Mouse (Mus musculus): ENCODE measurements at regions not wholly inside any gene's neighbourhood (a gene's known extent, or its start where the extent isn't known, plus 50 kb on each side); places are given as distances from the start of the nearest gene placed in this dataset.

DNA sequence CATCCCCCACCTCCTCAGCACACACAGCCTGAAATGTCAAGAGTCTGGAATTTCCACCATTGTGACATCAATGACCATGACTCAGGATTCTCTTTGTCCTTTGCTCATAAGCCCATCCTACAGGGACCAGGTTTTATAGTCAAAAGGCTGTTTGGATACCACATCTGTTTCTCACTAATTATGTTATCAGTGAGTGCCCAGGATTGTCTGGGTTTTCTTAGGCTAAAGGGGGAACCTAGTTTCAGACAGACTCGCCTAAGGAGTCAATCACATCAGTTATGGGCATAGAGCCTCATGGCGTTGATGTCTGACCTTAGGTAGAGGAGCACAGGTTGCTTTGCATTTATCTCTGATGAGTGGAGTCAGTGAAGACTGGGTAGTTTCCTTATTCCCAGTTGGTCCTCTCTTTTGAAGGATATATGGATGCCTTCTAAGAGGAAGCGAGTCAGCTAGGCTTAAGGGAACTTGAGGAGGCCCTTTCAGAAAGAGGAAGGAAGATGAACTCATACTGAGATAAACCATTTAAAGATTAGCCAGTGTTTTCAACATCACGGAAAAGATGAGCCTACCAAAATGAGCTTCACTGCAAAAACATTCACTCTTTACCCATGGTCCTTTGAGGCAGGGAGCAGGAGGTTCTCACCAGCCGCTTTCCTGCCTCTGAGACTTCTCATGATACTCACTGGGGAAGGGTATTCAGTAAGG lies 143.8 kb upstream of the Tmem164 start:
- no peak for ATAC-seq (replicated peaks; ENCODE audit: low FRiP score, poor library complexity, severe bottlenecking)

DNA sequence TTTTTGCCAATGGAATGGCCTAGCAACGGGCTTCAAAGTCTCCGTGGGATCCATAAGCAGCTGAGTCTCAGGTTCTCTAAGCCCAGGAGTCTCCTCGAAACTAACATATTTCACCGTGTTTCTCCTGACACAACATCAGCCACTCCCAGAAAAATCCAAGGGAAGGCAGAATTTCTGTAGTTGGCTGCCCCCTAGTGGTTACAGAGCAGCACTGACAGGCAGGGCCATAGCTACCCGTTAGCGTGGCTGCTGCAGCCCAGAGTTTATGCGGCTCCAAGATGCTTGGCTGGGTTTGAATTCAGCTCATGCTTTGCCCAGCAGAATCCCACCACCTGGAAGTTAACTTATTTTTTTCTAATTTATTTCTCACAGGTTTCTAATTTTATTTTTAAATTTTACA lies 140.9 kb upstream of the Tmem164 start:
- peak; percentile 82; the same call in 1 of the 2 replicates for ATAC-seq (replicated peaks; ENCODE audit: low FRiP score, poor library complexity, severe bottlenecking)

GRCm38 (mm10) chrX:142552196-142552595 lies 129.0 kb upstream of the Tmem164 start:
- no peak for ATAC-seq (replicated peaks; ENCODE audit: low FRiP score, poor library complexity, severe bottlenecking)

- ATAC-seq (replicated peaks; ENCODE audit: low FRiP score, poor library complexity, severe bottlenecking): no peak
These were observed 127.0 kb upstream of the Tmem164 start for GRCm38 (mm10) chrX:142554161-142554560.

- no peak for ATAC-seq (replicated peaks; ENCODE audit: low FRiP score, poor library complexity, severe bottlenecking)
These were observed 123.7 kb upstream of the Tmem164 start for GRCm38 (mm10) chrX:142557496-142557895.

- no peak for ATAC-seq (replicated peaks; ENCODE audit: low FRiP score, poor library complexity, severe bottlenecking)
These were observed 120.8 kb upstream of the Tmem164 start for GRCm38 (mm10) chrX:142560209-142560912.

DNA sequence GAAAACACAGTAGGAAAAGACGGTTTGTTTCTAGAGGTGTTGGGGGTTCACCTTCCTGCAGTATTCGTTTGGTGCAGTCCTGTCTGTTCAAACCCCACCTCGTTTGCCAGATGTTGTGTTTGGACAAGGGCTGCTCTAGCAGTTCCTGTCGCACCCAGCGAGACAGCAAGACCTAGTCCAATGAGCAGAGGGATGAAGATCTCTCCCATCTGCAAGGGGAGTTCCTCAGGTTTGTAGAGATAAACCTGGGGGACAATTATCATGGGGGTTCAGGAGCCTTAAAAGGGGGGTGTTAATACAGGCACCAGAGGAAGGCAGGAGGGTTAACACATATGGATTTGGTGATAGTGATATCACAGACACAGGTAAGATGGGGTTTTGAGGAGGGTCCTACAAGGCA lies 119.4 kb upstream of the Tmem164 start:
- no peak for ATAC-seq (replicated peaks; ENCODE audit: low FRiP score, poor library complexity, severe bottlenecking)

- ATAC-seq (replicated peaks; ENCODE audit: low FRiP score, poor library complexity, severe bottlenecking): no peak
These were observed 117.0 kb upstream of the Tmem164 start for GRCm38 (mm10) chrX:142564186-142564585.

GRCm38 (mm10) chrX:142571772-142572171 lies 109.4 kb upstream of the Tmem164 start:
- no peak for ATAC-seq (replicated peaks; ENCODE audit: low FRiP score, poor library complexity, severe bottlenecking)

DNA sequence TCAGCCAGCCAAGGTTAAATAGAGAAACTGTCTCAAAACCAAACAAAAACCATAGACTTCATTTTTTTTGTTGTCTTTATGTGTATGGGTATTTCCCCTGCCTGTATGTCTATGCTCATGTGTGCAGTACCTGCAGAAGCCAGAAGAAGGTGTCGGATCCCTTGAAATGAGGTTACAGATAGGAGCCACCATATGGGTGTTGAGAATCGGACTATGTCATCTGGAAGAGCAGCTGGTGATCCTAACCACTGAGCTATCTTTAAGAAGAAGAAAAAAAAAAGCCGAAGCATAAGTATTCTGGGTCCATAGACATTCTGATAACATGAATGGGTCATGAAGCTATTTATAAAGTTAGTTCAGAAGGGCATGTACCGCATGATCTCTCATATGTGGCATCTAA lies 107.2 kb upstream of the Tmem164 start:
- no peak for ATAC-seq (replicated peaks; ENCODE audit: low FRiP score, poor library complexity, severe bottlenecking)

GRCm38 (mm10) chrX:142574945-142575710 lies 106.1 kb upstream of the Tmem164 start:
- no peak for ATAC-seq (replicated peaks; ENCODE audit: low FRiP score, poor library complexity, severe bottlenecking)

DNA sequence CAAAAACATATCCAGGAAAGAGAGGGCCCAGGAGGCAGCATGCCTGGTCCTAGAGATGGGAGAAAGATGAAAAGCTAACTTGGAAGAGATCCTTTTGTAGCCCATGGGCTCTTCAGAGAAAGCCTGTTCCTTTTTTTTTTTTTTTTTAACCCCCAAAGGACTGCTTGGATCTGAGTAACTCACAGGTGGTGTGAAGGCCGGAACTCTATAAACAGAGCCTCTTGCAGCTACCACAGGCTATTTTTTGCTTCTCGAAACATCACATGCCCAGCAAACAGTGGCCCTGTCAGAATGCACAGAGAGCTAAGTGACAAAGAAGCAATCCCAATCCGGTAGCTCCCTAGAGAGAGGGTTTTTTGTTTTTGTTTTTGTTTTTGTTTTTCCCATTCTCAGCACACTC lies 105.1 kb upstream of the Tmem164 start:
- ATAC-seq (replicated peaks; ENCODE audit: low FRiP score, poor library complexity, severe bottlenecking): no peak

GRCm38 (mm10) chrX:142577449-142578081 lies 103.6 kb upstream of the Tmem164 start:
- ATAC-seq (replicated peaks; ENCODE audit: low FRiP score, poor library complexity, severe bottlenecking): no peak

- ATAC-seq (replicated peaks; ENCODE audit: low FRiP score, poor library complexity, severe bottlenecking): no peak
These were observed 95.9 kb upstream of the Tmem164 start for GRCm38 (mm10) chrX:142585281-142585680.

DNA sequence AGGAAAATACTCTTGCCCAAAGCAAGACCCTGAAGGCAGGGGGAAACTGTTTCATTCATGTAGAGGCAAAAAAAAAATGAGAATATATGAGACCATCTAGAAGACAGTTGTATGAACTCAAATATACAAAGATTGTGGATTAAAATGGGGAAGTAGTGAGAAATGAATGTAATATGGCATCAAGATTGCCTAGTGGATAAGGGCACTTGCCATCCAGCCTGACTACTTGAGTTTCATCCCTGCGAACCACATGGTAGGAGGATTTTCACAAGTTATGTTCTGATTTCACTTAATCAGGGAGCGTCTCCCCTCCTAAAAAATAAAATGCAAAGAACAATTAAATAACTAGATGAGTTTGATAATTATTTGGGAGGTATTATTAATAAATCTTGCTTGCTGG lies 81.8 kb upstream of the Tmem164 start:
- no peak for ATAC-seq (replicated peaks; ENCODE audit: low FRiP score, poor library complexity, severe bottlenecking)

GRCm38 (mm10) chrX:142600782-142601181 lies 80.4 kb upstream of the Tmem164 start:
- ATAC-seq (replicated peaks; ENCODE audit: low FRiP score, poor library complexity, severe bottlenecking): no peak

DNA sequence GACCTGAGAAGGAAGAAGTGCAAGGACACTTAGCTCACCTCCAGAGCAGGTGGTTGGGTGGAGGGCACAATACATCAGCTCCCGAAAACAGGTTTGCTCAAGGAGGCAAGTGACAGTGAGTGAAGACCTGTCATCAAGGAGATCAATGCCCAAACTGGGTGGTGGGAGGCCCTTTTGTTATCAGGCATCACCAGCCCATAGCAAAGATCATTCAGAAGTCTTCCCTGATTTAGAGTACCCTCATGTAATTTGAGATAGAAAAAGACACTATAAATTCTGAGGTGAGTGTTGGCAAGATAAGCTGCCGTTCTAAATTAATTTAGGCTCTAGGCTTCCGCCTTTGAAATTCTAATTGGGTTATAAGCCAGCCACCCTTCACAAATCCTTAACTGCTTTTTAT lies 76.1 kb upstream of the Tmem164 start:
- no peak for ATAC-seq (replicated peaks; ENCODE audit: low FRiP score, poor library complexity, severe bottlenecking)

GRCm38 (mm10) chrX:142606595-142607205 lies 74.5 kb upstream of the Tmem164 start:
- ATAC-seq (replicated peaks; ENCODE audit: low FRiP score, poor library complexity, severe bottlenecking): no peak

- ATAC-seq (replicated peaks; ENCODE audit: low FRiP score, poor library complexity, severe bottlenecking): no peak
These were observed 64.9 kb upstream of the Tmem164 start for GRCm38 (mm10) chrX:142616189-142616872.

Data from erythroblast, adult 5-6 weeks (primary cell).